Mouse (Mus musculus) liver, embryonic 14.5 days (tissue): Measurements from ENCODE around the gene Qrich1. TPM values are rescaled to one million over a fixed set of nuclear protein-coding genes. Genes with fewer than 3 reads are reported as not detected.

Source experiments
- ATAC-seq: fragments of 200-750 bp; cut with Nextera tagmentation; 2 replicates; pipeline ENCODE4 v1.8.0; 2017; ENCODE audit warnings: moderate number of reproducible peaks, mild to moderate bottlenecking, moderate library complexity; ENCODE audit not compliant: insufficient read depth
- DNase-seq, 3 experiments: peaks; one replicate each; pipeline ENCODE4 v3.0.0-alpha.2; 2012 to 2013; ENCODE audit warnings: low read depth in 3 of 3, low spot score in 3 of 3
- H3K27ac ChIP-seq: fragments of 300-500 bp; sonication (generic); 2 replicates; pipeline ENCODE4 v1.5.1; 2014; ENCODE audit warnings: moderate library complexity, mild to moderate bottlenecking, control low read depth, inconsistent platforms
- H3K27me3 ChIP-seq: fragments of 300-500 bp; sonication (generic); 2 replicates; pipeline ENCODE4 v1.6.1; 2014; ENCODE audit warnings: mild to moderate bottlenecking, low read length, moderate library complexity; ENCODE audit not compliant: control insufficient read depth, insufficient read depth
- H3K36me3 ChIP-seq: fragments of 300-500 bp; sonication (generic); replicated peaks from 2 replicates; pipeline ENCODE4 v1.6.1; 2014; ENCODE audit warnings: low read depth; ENCODE audit not compliant: control insufficient read depth, insufficient read depth
- H3K4me1 ChIP-seq, 2 experiments: fragments of 200-500 bp in 1 of 2; fragments of 300-500 bp in 1 of 2; sonication (generic) in 1 of 2; replicated peaks; 2 replicates each; pipeline ENCODE4 v1.6.1; 2012 to 2014; ENCODE audit warnings: antibody characterized with exemption in 1 of 2, inconsistent platforms in 1 of 2, low read length in 1 of 2; ENCODE audit not compliant: control insufficient read depth in 2 of 2, insufficient read depth in 2 of 2
- H3K4me2 ChIP-seq: fragments of 300-500 bp; sonication (generic); 2 replicates; pipeline ENCODE4 v1.6.1; 2014; ENCODE audit warnings: low read depth, mild to moderate bottlenecking, control low read depth, moderate library complexity
- H3K4me3 ChIP-seq, 2 experiments: fragments of 200-500 bp in 1 of 2; fragments of 300-500 bp in 1 of 2; sonication (generic) in 1 of 2; 2 replicates each; pipeline ENCODE4 v1.5.1; 2012 to 2014; ENCODE audit warnings: low read depth in 2 of 2, low read length in 2 of 2, mild to moderate bottlenecking in 2 of 2, control low read depth in 1 of 2, inconsistent platforms in 1 of 2, moderate library complexity in 1 of 2; ENCODE audit not compliant: insufficient read depth in 1 of 2
- H3K9ac ChIP-seq: fragments of 300-500 bp; sonication (generic); replicated peaks from 2 replicates; pipeline ENCODE4 v1.6.1; 2014; ENCODE audit warnings: mild to moderate bottlenecking, control low read depth, moderate library complexity
- H3K9me3 ChIP-seq: fragments of 300-500 bp; sonication (generic); 2 replicates; pipeline ENCODE4 v1.6.1; 2016; ENCODE audit warnings: low read length, mixed read lengths; ENCODE audit not compliant: control insufficient read depth
- CTCF ChIP-seq: IDR thresholded peaks from 2 replicates; pipeline ENCODE4 v1.5.1; 2016; ENCODE audit warnings: antibody characterized with exemption, low read depth, control low read depth
- EP300 ChIP-seq: IDR thresholded peaks from 2 replicates; pipeline ENCODE4 v1.6.1; 2016; ENCODE audit warnings: antibody characterized with exemption, low read depth
- WGBS: fragments of 180-500 bp; shearing (Covaris S2); extraction: QIAGEN DNeasy Blood & Tissue Kit; methylation state at CpG from one replicate; pipeline ENCODE4 v1.1.7; 2014; ENCODE audit not compliant: insufficient replicate concordance; 5-methylcytosine and 5-hydroxymethylcytosine counted together
- polyA plus RNA-seq, 2 experiments: library from polyadenylated mRNA; depleted of rRNA in 1 of 2; stranded (reverse) in 1 of 2; unstranded in 1 of 2; fragments of >200 nt; fragmentation: Nextera tagmentation in 1 of 2; extraction: Ambion mirVana in 1 of 2; gene quantifications; 2 replicates each; pipeline versions ENCODE4 v1.2.1 to v1.2.3; 2012 to 2014

Qrich1 gene
- polyA plus RNA-seq, 2 experiments, result 39.8 to 40.6 TPM

GRCm38 (mm10) chr9:108517931-108518332 is 1.3 kb downstream of the Qrich1 start:
- peak; percentile 42 to 47 (median 45) for DNase-seq
- WGBS, result 1% methylated on average over 13 of the region's 13 CpGs
- ATAC-seq, result 0 out of 2 replicates have a peak, but pooled peaks have one; percentile 1

GRCm38 (mm10) chr9:108521604-108522003 is 5.0 kb downstream of the Qrich1 start:
- no peak overlapping the region for H3K4me3 ChIP-seq
- no peak overlapping the region for H3K4me2 ChIP-seq
- no peak overlapping the region for H3K27ac ChIP-seq
- peaks cover 26% of the 10 kb centered on the region for H3K36me3 ChIP-seq
- H3K9me3 ChIP-seq, result no peaks in the 10 kb centered on the region
- peaks cover 3 to 13% of the 10 kb centered on the region in 2 experiments; a peak in 3 of 4 replicates for H3K4me1 ChIP-seq
- TF ChIP-seq CTCF, result no peak
- TF ChIP-seq EP300, result no peak
- DNase-seq (no peak), ATAC-seq (no peak)
- H3K27me3 ChIP-seq, result no peaks in the 10 kb centered on the region
- 58% methylated on average over 2 of the region's 2 CpGs for WGBS
- no peak overlapping the region for H3K9ac ChIP-seq

More at GRCm38 (mm10) chr9:108517931-108518332, 1.3 kb downstream of the Qrich1 start:
- peak; percentile 24; the same call in 1 of the 2 replicates for TF ChIP-seq CTCF
- no peak for TF ChIP-seq EP300
- Histone ChIP-seq H3K27ac (peak overlapping the region; percentile 90), H3K27me3 (no peaks in the 10 kb centered on the region), H3K4me3 (peak overlapping the region; percentile 80 to 90), H3K4me2 (peak overlapping the region; percentile 82), H3K9ac (peak overlapping the region; percentile 97), H3K4me1 (peaks cover 6 to 17% of the 10 kb centered on the region in 2 experiments; a peak in 3 of 4 replicates), H3K36me3 (peaks cover 34% of the 10 kb centered on the region), H3K9me3 (no peaks in the 10 kb centered on the region)

GRCm38 (mm10) chr9:108523341-108523740 is 6.7 kb downstream of the Qrich1 start:
- ATAC-seq, result no peak
- Histone ChIP-seq H3K36me3 (peaks cover 33% of the 10 kb centered on the region), H3K4me2 (no peak overlapping the region), H3K9ac (no peak overlapping the region), H3K4me1 (peaks cover 3 to 13% of the 10 kb centered on the region in 2 experiments; a peak in 3 of 4 replicates), H3K9me3 (no peaks in the 10 kb centered on the region), H3K4me3 (no peak overlapping the region), H3K27me3 (no peaks in the 10 kb centered on the region), H3K27ac (no peak overlapping the region)
- 92% methylated on average over 4 of the region's 4 CpGs for WGBS
- DNase-seq, result no peak
- TF ChIP-seq CTCF, result no peak

GRCm38 (mm10) chr9:108525400-108525799 is 8.8 kb downstream of the Qrich1 start:
- ATAC-seq (no peak), DNase-seq (no peak)
- 76% methylated on average over 3 of the region's 3 CpGs for WGBS
- no peaks in the 10 kb centered on the region for H3K4me1 ChIP-seq
- peaks cover 43% of the 10 kb centered on the region for H3K36me3 ChIP-seq
- TF ChIP-seq EP300, result no peak
- TF ChIP-seq CTCF, result no peak
- H3K4me3 ChIP-seq, result no peak overlapping the region
- H3K27me3 ChIP-seq, result no peaks in the 10 kb centered on the region
- no peak overlapping the region for H3K9ac ChIP-seq
- no peak overlapping the region for H3K4me2 ChIP-seq
- no peaks in the 10 kb centered on the region for H3K9me3 ChIP-seq
- no peak overlapping the region for H3K27ac ChIP-seq

- Histone ChIP-seq H3K9ac (no peak overlapping the region), H3K27me3 (no peaks in the 10 kb centered on the region), H3K36me3 (peaks cover 77% of the 10 kb centered on the region), H3K27ac (no peak overlapping the region), H3K4me3 (no peak overlapping the region), H3K9me3 (no peaks in the 10 kb centered on the region), H3K4me2 (no peak overlapping the region), H3K4me1 (no peaks in the 10 kb centered on the region)
- no peak for ATAC-seq
- DNase-seq, result no peak
- no peak for TF ChIP-seq CTCF
- no peak for TF ChIP-seq EP300
- WGBS, result 81% methylated on average over 1 of the region's 1 CpGs
These were observed 14.3 kb downstream of the Qrich1 start for GRCm38 (mm10) chr9:108530954-108531353.
